Mouse (Mus musculus): ENCODE results near the gene Sipa1l2. TPM values are rescaled to one million over a fixed set of nuclear protein-coding genes. Genes with fewer than 3 reads are reported as not detected.

Sipa1l2 gene
- total RNA-seq, 2 experiments from 2014 or later = 1.4 to 1.9 TPM

GRCm38 (mm10) chr8:125584276-125584675, 14.7 kb upstream of the Sipa1l2 start:
- ATAC-seq (replicated peaks; ENCODE audit: poor library complexity, severe bottlenecking) = no peak

- no peak for ATAC-seq (replicated peaks; ENCODE audit: poor library complexity, severe bottlenecking)
Observed at GRCm38 (mm10) chr8:125580426-125580825, 10.8 kb upstream of the Sipa1l2 start.

- peak; percentile 74 for ATAC-seq (replicated peaks; ENCODE audit: poor library complexity, severe bottlenecking)
Observed at GRCm38 (mm10) chr8:125576127-125576526, 6.5 kb upstream of the Sipa1l2 start.

GRCm38 (mm10) chr8:125574280-125574679, 4.7 kb upstream of the Sipa1l2 start:
- peak; percentile 51 for ATAC-seq (replicated peaks; ENCODE audit: poor library complexity, severe bottlenecking)

GRCm38 (mm10) chr8:125572246-125572645, 2.6 kb upstream of the Sipa1l2 start:
- ATAC-seq (replicated peaks; ENCODE audit: poor library complexity, severe bottlenecking) = no peak

- no peak for ATAC-seq (replicated peaks; ENCODE audit: poor library complexity, severe bottlenecking)
Observed at GRCm38 (mm10) chr8:125570835-125571465, 1.3 kb upstream of the Sipa1l2 start.

- ATAC-seq (replicated peaks; ENCODE audit: poor library complexity, severe bottlenecking) = no peak
Observed at GRCm38 (mm10) chr8:125570389-125570788, 781 bp upstream of the Sipa1l2 start.

GRCm38 (mm10) chr8:125568851-125569532, 616 bp downstream of the Sipa1l2 start:
- no peak for ATAC-seq (replicated peaks; ENCODE audit: poor library complexity, severe bottlenecking)

GRCm38 (mm10) chr8:125568421-125568850, 1.2 kb downstream of the Sipa1l2 start:
- peak; percentile 62 for ATAC-seq (replicated peaks; ENCODE audit: poor library complexity, severe bottlenecking)

- peak; percentile 24; the same call in 1 of the 2 replicates for ATAC-seq (replicated peaks; ENCODE audit: poor library complexity, severe bottlenecking)
Observed at GRCm38 (mm10) chr8:125567569-125567968, 2.0 kb downstream of the Sipa1l2 start.

GRCm38 (mm10) chr8:125562878-125563277, 6.7 kb downstream of the Sipa1l2 start:
- no peak for ATAC-seq (replicated peaks; ENCODE audit: poor library complexity, severe bottlenecking)

GRCm38 (mm10) chr8:125560825-125561490, 8.7 kb downstream of the Sipa1l2 start:
- peak; percentile 68 for ATAC-seq (replicated peaks; ENCODE audit: poor library complexity, severe bottlenecking)

- ATAC-seq (replicated peaks; ENCODE audit: poor library complexity, severe bottlenecking) = peak; percentile 11; the same call in 1 of the 2 replicates
Observed at GRCm38 (mm10) chr8:125559066-125559653, 10.4 kb downstream of the Sipa1l2 start.

GRCm38 (mm10) chr8:125558109-125559065, 11.2 kb downstream of the Sipa1l2 start:
- ATAC-seq (replicated peaks; ENCODE audit: poor library complexity, severe bottlenecking) = peak; percentile 43

GRCm38 (mm10) chr8:125557391-125558108, 12.1 kb downstream of the Sipa1l2 start:
- peak; percentile 21 for ATAC-seq (replicated peaks; ENCODE audit: poor library complexity, severe bottlenecking)

- no peak for ATAC-seq (replicated peaks; ENCODE audit: poor library complexity, severe bottlenecking)
Observed at GRCm38 (mm10) chr8:125556706-125557105, 12.9 kb downstream of the Sipa1l2 start.

GRCm38 (mm10) chr8:125550567-125550966, 19.0 kb downstream of the Sipa1l2 start:
- ATAC-seq (replicated peaks; ENCODE audit: poor library complexity, severe bottlenecking) = no peak

- no peak for ATAC-seq (replicated peaks; ENCODE audit: poor library complexity, severe bottlenecking)
Observed at GRCm38 (mm10) chr8:125547296-125547695, 22.3 kb downstream of the Sipa1l2 start.

GRCm38 (mm10) chr8:125545866-125546265, 23.7 kb downstream of the Sipa1l2 start:
- ATAC-seq (replicated peaks; ENCODE audit: poor library complexity, severe bottlenecking) = no peak

Data from granulocyte monocyte progenitor cell, adult 5-6 weeks (primary cell).